Mouse (Mus musculus) gastrocnemius, postnatal 4 days (tissue): ENCODE measurements around the gene Csrp2. TPM values are rescaled to one million over a fixed set of nuclear protein-coding genes. Genes with fewer than 3 reads are reported as not detected.

ENCODE experiments used
- DNase-seq, 2 experiments: peaks; one replicate each; pipeline ENCODE4 v3.0.0; 2021 to 2022; ENCODE audit warnings: low spot score in 2 of 2, mixed read lengths in 2 of 2
- total RNA-seq, 2 experiments: library from RNA; stranded (reverse); gene quantifications; 2 replicates each; pipeline ENCODE4 v1.2.3; 2021

Csrp2 gene
- total RNA-seq, 2 experiments from 2014 or later: 92.7 to 105 TPM

DNA sequence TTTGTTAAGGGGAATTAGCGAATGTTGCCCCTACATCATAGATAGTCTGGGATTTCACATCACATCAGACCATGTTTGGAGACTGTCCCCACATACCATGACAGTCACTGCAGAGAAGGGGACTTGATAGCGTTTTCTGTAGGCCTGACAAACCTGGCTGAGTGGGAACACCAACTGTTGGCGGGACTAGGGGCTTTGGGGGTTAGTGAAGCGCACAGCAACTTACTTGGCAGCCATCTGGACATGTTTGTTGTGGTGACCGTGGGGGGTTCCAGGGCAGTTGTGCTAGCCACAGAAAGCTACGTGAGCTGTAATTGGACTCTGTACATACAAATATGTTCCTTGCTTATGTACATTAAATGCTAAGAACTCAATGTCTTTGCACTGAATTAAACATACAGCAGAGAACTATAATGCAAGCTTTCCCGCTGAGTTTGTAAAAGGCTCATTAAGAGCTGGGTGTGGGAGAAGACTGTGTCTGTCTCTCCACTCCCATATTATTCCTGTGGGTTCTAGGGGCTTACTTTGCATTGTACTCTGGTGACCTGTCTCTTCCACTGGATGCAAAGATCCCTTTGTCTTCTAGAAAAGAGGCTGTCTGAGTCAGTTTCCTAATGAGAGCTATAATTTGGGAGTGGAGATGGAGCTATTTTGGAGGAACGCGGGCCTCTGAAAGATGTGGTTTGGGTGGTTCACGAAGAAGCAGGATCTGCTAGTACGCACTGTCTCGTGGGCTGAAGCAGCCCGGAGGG lies 11.7 kb downstream of the Csrp2 start:
- no peak for DNase-seq

DNA sequence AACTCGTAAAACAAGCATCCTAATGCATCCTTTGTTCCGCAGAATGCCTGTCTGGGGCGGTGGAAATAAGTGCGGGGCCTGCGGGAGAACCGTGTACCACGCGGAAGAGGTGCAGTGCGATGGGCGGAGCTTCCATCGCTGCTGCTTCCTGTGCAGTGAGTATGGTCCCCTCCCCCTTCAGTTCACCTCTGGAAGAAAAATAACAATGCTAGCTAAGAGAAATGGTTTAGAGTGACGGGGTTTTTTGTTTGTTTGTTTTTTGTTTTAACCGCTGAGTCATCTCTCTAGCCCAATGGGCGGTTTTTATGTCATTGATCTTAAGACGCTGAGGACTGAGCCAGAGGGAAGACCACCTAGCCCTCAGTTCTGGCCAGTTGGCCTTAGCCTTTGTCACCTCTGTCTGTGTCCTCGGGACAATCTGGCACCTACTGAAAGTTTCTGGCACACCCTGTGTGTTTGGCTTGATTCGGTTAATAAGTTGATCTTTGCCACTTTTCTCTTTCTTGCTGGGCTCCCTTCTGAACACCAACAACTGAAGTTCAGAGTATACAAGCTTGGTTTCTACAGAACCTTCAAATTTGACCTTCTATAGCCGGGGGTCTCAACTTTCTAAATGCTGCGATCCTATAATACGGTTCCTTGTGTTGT lies 12.4 kb downstream of the Csrp2 start:
- DNase-seq: no peak

DNA sequence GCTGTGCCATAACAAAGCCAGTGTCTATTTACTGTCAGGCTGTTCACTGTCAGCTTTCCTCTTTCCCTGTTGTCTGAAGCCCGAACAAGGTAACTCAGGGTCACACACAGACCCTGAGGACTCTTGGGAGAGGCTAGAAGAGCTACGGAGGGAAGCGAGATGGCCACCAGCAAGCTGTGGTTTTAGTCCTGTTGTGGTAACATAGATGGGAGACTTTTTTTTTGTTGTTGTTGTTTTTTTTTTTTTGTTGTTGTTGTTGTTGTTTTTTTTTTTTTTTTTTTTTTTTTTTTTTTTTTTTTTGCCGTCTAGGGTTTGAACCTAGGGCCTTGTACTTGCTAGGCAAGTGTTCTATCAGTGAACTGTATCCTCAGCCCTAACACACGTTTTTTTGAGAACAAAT lies 14.0 kb downstream of the Csrp2 start:
- DNase-seq: no peak

DNA sequence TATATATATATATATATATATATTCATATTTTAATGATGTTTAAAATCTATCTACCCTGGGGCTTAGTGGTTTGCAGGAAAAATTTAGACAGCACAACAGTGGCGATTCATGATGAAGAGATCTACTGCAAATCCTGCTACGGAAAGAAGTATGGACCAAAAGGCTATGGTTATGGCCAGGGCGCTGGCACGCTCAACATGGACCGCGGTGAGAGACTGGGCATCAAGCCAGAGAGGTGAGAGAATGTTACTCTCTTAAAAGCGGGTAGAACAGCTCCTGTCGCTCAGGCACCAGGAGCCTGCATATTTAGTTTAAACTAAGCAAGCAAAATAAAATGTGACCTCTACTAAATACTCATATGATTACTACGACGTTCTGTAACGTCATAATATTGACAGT lies 15.5 kb downstream of the Csrp2 start:
- DNase-seq: no peak

DNA sequence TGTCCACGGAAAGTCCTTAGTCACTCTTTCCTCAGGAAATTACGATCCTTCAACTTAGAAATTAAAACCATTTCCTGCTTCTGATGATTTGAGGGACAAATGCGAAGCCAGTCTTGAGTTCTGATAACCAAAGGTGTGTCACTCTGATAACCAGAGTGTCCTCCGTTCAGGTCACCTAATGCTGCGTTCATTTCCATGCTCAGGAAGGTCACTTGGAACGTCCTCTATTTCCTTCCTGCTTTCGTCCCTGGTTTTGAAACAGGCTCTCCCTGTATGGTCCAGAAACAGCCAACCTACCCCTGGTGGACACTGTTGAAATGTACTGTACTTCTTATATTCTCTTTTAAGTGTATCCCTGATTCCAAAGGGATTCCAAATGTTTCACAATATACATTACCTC lies 16.1 kb downstream of the Csrp2 start:
- DNase-seq: no peak

DNA sequence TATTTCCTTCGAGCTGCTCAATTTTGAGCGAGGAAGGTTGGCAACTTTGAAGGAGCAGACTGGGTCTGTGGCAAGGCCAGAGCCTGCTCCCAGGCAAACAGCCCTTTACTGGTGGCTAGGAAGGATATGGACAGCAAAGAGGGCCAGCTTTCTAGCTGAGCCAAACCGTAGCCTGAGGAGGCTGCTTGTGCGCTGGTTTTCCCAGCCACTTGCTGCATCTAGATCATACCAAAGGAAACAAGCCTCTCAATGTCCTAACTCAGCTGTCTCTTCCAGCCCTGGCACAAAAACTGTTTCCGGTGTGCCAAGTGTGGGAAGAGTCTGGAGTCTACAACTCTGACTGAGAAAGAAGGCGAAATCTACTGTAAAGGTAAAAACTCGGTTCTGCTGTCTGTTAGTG lies 18.8 kb downstream of the Csrp2 start:
- DNase-seq: no peak

DNA sequence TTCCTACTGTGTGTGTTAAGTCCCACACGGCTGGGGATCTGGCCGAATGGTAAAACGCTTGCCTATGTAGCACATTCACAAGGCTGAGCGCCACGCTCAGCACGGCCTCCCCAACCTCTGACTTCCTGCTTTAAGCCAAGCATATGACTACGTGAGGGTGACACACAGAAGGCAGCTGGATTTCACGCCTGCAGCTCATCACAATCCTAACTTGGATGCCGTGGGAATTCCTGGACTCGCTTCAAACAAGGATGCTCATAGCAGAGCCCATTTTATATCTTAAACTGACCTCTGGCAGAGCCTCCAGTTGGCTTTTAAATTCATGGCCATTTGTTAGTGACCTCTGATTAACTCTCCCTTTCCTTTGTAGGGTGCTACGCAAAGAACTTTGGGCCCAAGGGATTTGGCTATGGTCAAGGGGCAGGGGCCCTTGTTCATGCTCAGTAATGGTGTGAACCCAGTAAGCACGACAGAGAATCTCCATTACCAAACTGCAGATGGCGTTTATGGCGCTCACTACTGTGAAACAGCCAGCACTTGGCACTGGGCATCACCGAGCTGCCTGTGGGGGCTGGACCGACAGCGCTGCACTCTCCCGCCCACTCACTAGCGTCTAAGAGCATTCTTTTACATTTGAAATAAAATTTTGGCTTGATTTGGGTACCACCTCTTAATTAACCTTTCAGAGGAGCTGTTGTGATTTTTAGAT lies 19.4 kb downstream of the Csrp2 start:
- DNase-seq: peak in 1 of 2 experiments; percentile 31

DNA sequence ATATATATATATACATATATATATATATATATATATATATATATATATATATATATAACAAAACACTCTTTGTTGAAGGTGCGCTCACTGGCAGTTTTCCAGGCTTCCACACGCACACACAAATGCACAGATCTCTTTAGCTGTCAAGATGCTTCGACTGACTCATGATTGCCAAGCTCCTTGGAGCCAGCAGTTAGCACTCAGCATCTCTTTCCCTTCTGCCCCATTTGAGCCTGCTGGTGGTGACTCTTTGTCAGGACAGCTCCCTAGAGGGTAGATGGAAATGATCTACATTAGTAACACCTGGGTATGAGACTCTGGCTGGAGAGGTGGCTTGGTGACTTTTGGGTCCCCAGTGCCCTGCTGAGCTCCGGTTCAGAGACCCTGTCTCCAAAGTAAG lies 20.1 kb downstream of the Csrp2 start:
- DNase-seq: no peak

DNA sequence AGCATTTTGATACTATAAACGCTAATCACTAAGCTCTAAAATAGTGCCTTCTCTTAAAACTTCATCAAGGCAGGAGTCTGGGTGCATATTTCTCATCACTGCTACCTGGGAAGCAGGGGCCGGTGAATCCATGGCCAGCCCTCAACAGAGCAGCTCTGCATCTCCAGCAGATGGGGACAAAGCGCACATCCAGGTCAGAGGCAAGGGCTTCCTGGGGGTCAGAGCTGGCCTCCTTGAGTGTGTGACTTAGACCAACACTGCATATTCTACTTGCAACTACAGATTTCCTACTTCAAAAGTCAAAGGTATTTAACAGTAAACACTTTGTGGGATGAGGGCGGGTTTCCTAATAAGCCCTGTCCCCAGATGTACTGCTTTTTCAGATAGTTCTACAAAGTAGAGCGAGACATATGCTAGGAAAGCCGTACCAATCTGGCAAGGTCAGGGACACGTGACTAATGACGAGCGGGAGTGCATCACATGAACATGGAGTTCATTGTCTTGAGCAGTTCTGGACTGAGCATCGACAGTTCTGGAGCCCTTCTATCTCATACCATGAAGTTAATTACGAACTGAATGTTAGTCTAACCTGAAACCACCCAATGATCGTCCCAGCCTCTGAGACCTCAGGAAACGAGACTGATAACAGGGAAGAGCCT lies 21.3 kb downstream of the Csrp2 start:
- DNase-seq: no peak

DNA sequence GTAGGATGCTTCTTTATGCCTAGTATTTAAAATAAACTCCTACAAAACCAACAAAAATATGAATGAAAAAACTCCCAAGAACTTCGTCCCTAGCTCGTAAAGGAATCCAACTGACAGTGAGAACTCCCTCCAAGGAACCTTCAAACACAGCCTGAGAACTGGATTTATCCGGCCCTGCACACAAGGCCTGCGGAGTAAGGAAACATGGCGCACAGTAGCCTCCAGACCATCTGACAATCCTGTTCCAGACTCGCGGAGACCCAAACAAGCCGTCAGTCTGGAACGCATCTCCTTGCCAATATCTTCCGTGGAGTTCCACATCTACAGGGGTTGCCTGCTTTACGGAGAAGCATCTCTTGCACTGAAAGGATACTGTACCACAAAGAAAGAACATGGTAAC lies 22.4 kb downstream of the Csrp2 start:
- no peak for DNase-seq

DNA sequence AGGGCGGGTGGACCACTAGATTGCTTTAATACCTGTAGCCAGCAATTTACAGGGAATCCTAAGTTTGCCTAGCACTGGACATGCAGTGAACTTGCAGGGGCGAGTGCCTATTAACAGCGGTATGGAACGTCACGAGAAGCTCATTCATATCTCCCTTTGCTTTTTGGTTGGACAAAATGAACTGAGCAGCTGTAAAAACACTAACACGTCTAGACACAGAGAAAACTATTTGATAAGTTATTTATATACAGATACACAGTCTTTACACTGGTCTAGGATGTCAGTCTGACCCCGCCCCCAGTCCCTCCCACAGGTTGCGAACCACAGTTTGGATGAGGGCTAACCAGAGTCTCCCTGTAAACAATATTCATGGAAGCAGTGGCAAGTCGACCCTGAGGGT lies 23.2 kb downstream of the Csrp2 start:
- no peak for DNase-seq

DNA sequence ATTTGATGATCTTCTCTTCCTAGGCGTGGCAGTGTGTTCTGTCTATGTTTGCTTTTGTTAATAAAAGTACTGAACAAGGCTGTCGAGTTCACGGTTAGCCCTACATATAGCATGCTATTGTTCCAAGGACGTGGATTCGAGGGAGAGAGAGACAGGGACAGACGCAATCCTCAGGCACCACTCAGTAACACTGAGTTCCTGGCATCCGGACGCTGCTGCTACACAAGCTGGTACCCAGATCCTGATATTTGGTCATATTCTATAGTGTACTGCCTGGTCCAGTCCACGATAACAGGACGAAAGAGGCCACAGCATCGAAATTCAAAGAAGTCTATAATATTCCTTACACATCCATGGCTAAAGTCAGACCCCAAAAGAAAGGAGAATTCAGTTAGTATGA lies 24.6 kb downstream of the Csrp2 start:
- no peak for DNase-seq

DNA sequence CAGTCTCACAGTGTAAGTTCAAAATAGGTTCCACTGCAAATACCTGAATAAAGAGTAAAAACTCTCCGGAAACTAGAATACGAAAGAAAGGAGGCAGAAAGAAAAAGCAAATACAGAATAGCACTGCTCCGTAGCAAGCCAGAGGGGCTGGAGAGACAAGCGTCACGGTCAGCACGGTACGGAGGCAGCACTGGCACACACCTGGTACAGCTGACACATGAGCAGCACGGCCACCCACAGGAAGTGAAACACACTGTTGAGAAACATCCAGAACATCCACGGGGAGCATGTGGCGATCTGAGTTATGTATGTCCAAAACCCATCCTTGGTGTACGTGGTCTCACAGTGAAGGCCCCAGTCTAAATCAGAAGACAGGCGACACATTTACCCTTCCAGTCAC lies 26.4 kb downstream of the Csrp2 start:
- DNase-seq: no peak

DNA sequence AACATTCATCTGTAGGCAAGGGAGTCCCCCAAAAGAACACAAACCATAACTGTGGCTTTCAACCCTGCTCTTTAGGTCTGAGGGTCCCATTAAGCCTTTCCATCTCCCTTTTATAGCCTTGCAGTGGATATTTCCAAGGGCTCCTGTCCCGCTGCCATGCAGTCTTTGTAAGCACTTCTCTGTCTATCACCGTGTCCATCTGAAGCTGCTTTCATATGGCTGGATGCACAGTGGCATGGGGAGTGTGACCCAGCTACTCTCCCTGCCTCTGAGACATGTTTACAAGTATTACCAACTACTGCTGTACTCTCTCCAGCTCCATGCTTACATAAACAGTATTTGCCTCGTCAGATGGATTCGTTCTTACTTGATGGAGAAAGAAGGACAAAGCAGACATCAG lies 28.0 kb downstream of the Csrp2 start:
- no peak for DNase-seq

DNA sequence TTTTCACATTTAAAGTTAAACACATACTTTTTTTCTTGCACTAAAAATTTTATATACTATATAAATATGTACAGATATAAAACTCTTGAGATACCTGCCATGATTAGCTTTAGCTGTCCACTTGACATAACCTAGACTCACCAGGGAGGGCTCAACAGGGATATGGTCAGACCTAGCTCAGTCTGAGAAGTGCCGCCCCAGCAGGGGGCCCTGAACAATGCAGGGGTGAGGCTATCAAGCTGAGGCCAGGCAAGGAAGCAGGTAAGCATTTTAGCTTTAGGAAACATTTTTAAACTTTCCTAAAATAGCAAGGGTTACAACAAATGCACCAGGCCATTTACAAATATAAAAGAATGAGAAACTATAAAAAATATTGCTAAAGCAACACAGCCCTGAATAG lies 31.5 kb downstream of the Csrp2 start:
- no peak for DNase-seq

DNA sequence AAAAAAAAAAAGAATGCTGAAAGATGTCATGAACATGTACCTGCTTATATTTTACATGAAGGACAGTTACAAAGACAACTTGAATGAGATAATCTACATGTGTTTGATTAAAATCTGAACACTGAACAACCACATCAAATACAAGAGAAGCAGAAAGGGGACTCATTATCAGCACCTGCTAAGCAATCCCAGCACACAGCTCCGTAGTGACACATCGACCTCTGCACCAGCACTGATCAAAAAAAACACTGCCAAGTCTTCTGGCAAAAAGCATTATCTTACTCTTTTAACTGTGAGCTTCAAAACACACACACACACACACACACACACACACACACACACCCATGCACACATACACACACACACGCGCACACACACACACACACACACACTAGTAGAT lies 32.2 kb downstream of the Csrp2 start:
- no peak for DNase-seq

DNA sequence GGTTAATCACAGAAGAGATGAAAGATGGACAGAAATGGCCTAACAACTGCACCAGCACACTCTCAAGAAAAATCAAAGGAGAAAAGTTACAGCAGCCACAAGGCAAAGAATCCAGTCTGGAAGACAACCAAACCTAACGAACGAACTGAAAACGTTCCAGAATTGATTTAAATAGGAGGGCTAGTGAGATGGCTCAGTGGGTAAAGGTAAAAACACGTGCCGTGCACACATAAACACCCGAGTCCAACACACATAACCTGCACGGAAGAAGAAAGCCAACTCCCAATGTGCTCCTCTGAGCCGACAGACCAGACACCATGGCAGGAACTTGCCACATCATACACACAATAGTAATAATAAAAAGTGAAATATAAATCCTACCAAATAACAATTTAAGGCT lies 32.7 kb downstream of the Csrp2 start:
- DNase-seq: no peak

DNA sequence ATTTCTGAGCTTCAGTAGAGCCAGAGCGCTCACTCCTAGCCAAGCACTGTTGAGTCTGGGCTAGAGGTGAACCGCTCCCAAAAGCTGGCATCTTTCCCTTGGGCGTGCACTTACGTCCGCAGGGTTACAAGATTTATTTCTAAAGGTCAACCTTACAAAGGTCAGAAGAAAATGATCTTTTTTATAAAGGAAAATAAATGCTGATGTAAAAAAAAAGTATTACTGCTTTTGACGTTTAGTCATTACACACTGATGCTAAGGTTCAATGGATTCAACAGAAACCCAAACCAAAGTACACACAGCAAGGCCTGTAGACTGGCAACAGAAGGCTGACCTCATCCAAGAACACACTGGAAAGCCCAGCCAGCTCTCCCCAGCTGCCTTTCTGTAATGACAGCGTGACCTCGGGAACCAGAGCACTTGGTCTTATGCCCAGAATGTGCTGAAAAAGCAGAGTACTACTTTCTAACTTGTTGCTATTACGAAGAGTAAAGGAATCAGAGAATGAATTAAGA lies 33.4 kb downstream of the Csrp2 start:
- DNase-seq: peak; percentile 42 to 75

DNA sequence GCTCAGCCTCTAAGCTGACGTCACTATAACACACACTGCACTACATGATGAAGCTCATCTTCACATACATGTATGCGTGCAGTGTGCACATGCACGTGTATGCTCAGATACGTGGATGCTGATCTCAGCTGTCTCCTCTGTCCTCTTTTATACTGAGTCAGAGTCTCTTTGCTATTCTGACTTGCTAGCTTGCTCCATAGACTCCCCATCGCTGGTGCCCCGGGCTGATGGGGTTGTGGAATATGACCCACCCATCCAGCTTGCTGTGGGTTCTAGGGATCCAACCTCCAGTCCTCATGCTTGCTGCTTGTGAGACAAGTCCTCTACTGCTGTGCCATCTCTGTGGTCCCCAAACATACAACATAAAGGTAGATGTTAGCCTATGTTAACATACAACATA lies 39.3 kb downstream of the Csrp2 start:
- no peak for DNase-seq

DNA sequence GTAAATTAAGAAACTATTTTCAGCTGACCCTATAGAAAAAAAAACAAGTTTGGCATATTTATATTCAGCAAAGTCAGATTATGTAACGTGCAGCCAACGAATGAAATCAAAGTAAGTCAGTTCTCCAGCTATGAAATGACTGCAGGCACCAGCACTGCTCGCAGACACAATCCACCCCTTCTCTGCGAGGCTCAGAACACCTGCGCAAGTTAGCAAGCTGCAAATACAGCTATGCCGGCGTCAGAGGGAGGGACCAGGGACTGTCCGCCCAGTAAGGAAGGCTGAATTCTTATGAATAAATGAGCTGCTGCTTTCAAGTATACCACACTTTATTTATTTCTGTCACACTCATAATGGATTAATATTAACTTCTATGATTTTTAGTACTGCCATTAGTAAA lies 40.2 kb downstream of the Csrp2 start:
- DNase-seq: no peak

DNA sequence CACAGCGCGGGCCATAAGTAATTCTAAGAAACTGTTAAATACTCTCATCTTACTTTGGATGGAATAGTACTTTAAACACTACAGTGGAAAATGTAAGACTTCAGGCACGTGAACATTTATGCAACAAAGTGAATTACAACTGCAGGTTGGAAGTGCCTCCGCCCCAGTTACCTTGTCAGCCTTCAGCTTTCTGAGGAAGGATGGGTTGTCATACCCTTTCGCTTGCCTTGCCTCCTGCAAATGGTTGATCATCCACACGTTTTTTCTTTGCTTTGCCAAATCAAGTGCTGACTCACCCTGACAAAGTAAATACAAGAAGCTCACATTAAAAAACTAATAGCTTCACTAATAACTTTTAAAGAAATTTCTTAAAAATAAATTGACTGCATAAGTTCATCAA lies 41.3 kb downstream of the Csrp2 start:
- no peak for DNase-seq

DNA sequence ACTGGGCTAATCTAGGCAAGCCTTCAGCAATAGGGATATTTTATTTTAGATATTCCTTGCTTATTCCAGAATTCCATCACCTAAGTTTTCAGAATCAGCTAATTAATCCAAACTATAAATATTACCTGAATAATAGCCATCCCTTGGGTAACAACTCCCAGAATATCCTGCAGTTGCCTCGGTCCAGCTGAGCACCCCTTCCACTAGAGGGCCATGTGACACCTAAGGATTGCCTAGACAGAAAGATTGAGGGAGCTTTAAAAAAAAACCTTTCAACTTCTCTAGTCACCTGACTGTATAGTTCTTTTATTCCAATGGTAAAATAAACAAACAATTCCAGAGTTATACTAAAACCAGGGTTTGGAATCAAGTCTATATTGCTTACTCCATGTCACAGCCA lies 42.6 kb downstream of the Csrp2 start:
- no peak for DNase-seq
